Mouse (Mus musculus): Measurements from ENCODE around the gene Cep97. TPM values are rescaled to one million over a fixed set of nuclear protein-coding genes. Genes with fewer than 3 reads are reported as not detected.

Gene Cep97
- polyA plus RNA-seq (2015; fragmentation: Nextera tagmentation; extraction: Ambion mirVana) = 1.8 and 2.8 TPM in 2 replicates

DNA sequence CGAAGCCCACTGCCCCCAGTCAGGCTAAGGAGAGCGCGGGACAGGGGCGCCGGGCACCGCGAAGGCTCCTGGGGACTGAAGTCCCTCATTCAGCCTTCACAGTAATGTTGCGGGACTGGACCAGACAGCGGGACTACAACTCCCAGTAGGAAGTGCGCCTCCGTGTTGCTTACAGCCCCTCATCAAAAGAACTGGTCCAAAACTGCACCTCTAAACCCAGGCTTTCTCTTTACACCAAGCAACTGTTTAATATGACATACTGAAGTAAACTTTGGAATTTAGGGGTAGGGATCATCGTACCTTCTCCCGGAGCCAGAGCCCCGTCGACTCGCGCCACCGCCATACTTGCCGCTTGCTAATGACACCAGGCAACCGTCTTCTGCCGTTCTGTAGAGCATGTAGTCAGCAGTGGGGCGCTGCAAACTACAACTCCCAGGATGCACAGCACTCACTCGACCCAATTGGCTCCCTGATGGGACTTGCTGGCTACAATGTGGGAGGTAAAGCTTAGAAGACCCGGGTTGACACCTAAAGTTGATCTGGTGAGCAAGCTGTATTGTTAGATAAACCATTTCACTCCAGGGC, at the start of gene Cep97:
Gene Cep97, minus strand, starts transcription at position 403 of the 585 bp plus-strand sequence.

DNA sequence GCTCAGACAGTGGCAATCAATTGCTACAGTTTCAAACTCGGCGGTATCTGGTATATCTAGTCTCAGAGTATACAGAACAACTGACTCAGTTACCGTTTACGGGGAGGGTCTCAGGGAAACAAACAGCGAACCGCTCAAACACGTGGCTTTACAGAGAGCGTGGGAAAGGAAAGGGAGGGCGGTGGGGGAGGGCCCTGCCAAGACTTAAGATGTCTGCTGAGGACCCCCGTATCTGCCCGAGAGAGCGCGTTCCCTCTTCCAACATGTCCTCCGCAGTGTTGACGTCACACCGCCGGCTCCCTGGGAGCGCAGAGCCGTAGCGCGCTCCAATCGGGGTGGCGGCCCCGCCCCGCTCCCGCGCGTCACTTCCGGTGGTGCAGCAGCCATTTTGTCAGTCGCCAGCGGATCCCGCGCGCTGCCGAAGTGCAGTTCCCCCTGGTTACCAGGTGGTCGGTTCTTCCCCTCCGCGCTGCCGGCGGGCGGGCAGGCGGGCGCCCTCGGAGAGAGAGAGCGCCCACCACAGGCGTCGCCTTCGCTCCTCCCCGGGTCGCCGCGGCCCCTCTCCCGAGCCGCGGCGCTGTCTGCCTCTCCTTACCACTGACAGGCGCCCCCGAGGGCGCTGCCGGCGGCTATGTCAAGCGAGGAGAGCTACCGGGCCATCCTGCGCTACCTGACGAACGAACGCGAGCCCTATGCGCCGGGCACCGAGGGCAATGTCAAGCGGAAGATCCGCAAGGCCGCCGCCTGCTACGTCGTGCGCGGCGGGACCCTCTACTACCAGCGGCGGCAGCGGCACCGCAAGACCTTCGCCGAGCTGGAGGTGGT, 39.0 kb upstream of the Cep97 start, which contains the start of gene Zbtb11:
Gene Zbtb11, plus strand, starts transcription at position 453 of the 825 bp plus-strand sequence.

DNA sequence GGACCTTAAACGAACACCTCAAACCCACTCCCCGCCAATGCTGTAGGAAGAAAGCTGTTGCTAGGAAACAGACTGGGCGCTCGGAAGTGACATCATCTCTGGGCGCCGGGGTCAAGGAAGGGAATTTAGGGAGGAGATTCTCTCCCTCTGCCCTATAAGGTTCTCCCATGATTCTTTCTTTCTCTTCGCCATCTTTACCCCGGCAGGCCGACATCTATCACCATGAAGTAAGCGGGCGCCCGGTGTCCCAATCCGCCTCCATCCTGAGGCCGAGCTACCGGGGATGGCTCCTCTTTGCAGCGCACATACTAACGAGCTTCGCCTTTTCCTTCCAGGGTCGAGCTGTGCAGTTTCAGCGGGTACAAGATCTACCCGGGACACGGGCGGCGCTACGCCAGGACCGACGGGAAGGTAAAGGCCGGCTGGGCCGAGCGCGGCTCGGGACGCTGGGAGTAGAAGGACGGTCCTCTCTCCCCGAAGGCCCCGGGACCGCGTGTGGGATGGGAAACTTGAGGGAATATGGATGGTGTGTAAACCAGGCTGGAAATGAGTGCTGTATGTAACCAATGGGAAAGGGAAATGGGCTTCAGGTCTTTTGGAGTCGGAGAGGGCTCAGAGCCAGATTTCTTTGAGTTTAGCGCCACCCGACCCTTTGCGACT, 31.7 kb upstream of the Cep97 start, which contains the start of gene Rpl24:
Gene Rpl24, plus strand, starts transcription at position 64 of the 660 bp plus-strand sequence.

DNA sequence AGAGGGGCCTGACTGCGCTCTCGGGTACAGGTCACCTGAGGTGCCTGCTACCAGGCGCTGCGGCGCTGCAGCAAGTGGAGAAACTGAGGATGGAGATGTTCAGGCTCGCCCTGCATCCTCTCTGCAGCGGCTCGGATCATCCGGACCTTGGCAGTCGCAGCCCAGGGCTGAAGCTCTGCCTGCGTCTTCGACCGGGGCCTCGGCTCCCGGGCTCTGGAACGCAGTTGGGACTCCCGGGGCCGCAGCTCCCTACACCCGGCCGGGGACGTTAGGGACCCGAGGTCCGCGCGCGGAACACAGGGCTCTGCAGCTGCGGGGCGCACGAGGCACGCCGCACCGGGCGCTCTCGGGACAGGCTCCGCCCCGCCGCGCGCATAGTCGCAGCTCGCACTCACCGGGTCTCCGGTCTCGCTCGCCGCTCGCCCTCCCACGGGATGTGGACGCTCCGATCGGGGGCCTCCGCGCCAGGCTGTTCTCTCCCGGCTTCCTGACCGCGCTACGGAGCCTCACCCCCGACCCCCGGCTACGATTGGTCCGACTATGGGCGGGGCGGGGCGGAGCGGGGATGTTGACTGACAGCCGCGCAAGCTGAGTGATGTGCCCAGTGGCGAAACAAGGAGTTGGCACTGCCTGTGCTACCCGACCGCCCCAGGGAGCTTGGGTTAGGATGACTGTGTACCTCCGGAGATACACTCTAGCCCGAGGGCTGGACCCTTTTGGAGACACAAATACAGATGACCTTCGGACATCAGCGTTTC, 39.6 kb downstream of the Cep97 start, which contains the start of gene Nxpe3:
Gene Nxpe3, minus strand, starts transcription at position 393 of the 758 bp plus-strand sequence.

Other genes with a start within 250 kb of the Cep97 start
- gene Nfkbiz, start 96.0 kb downstream of the Cep97 start, polyA plus RNA-seq (2015; fragmentation: Nextera tagmentation; extraction: Ambion mirVana) = 2.6 and 4.2 TPM in 2 replicates
- 0.62 and 0.73 TPM in 2 replicates for gene Nxpe3, start 39.6 kb downstream of the Cep97 start, polyA plus RNA-seq (2015; fragmentation: Nextera tagmentation; extraction: Ambion mirVana)
- 741 and 781 TPM in 2 replicates for gene Rpl24, start 31.4 kb upstream of the Cep97 start, polyA plus RNA-seq (2015; fragmentation: Nextera tagmentation; extraction: Ambion mirVana)
- gene Zbtb11, start 39.0 kb upstream of the Cep97 start, polyA plus RNA-seq (2015; fragmentation: Nextera tagmentation; extraction: Ambion mirVana) = 7.8 TPM in 2 replicates
- gene Pcnp, start 94.9 kb upstream of the Cep97 start, polyA plus RNA-seq (2015; fragmentation: Nextera tagmentation; extraction: Ambion mirVana) = 120 and 147 TPM in 2 replicates
- 13.3 and 15.6 TPM in 2 replicates for gene Trmt10c, start 103.0 kb upstream of the Cep97 start, polyA plus RNA-seq (2015; fragmentation: Nextera tagmentation; extraction: Ambion mirVana)
- gene Senp7, start 113.5 kb upstream of the Cep97 start, polyA plus RNA-seq (2015; fragmentation: Nextera tagmentation; extraction: Ambion mirVana) = 9.8 and 11.1 TPM in 2 replicates